Mouse (Mus musculus) intestine, embryonic 16.5 days (tissue): Measurements from ENCODE around the gene Olfr429. TPM values are rescaled to one million over a fixed set of nuclear protein-coding genes. Genes with fewer than 3 reads are reported as not detected.

Source experiments
- ATAC-seq: fragments of 200-750 bp; cut with Nextera tagmentation; 2 replicates; pipeline ENCODE4 v1.8.0; 2017; ENCODE audit warnings: moderate TSS enrichment, moderate library complexity
- H3K27ac ChIP-seq: fragments of 300-500 bp; sonication (generic); 2 replicates; pipeline ENCODE4 v1.5.1; 2014; ENCODE audit warnings: mild to moderate bottlenecking, low read length
- H3K27me3 ChIP-seq: fragments of 300-500 bp; sonication (generic); replicated peaks from 2 replicates; pipeline ENCODE4 v1.6.1; 2014; ENCODE audit warnings: low read length, control low read depth, mixed read lengths; ENCODE audit not compliant: control insufficient read depth, insufficient read depth
- H3K36me3 ChIP-seq: fragments of 300-500 bp; sonication (generic); 2 replicates; pipeline ENCODE4 v1.6.1; 2014; ENCODE audit warnings: low read length, control low read depth; ENCODE audit not compliant: control insufficient read depth, insufficient read depth
- H3K4me1 ChIP-seq: fragments of 300-500 bp; sonication (generic); 2 replicates; pipeline ENCODE4 v1.6.1; 2014; ENCODE audit warnings: low read length, control low read depth, mixed read lengths; ENCODE audit not compliant: control insufficient read depth, insufficient read depth
- H3K4me2 ChIP-seq: fragments of 300-500 bp; sonication (generic); 2 replicates; pipeline ENCODE4 v1.6.1; 2014; ENCODE audit warnings: low read depth, low read length, control low read depth
- H3K4me3 ChIP-seq: fragments of 300-500 bp; sonication (generic); 2 replicates; pipeline ENCODE4 v1.5.1; 2014; ENCODE audit warnings: mild to moderate bottlenecking, low read length
- H3K9ac ChIP-seq: fragments of 300-500 bp; sonication (generic); 2 replicates; pipeline ENCODE4 v1.6.1; 2014; ENCODE audit warnings: low read depth, low read length
- H3K9me3 ChIP-seq: fragments of 300-500 bp; sonication (generic); 2 replicates; pipeline ENCODE4 v1.6.1; 2016; ENCODE audit warnings: low read length, control low read depth; ENCODE audit not compliant: control insufficient read depth
- WGBS: fragments of 180-500 bp; shearing (Covaris S2); extraction: QIAGEN DNeasy Blood & Tissue Kit; methylation state at CpG from one replicate; pipeline ENCODE4 v1.1.7; 2014; 5-methylcytosine and 5-hydroxymethylcytosine counted together
- polyA plus RNA-seq: library from polyadenylated mRNA; unstranded; fragments of >200 nt; fragmentation: Nextera tagmentation; extraction: Ambion mirVana; gene quantifications from 2 replicates; pipeline ENCODE4 v1.2.1, GENCODE M21; 2015

The Olfr429 gene
- polyA plus RNA-seq, 1 experiment from 2014 or later: not detected

- no peak overlapping the region for H3K4me3 ChIP-seq
- H3K36me3 ChIP-seq: no peaks in the 10 kb centered on the region
- H3K9ac ChIP-seq: no peak overlapping the region
- no peaks in the 10 kb centered on the region for H3K27me3 ChIP-seq
- no peaks in the 10 kb centered on the region for H3K9me3 ChIP-seq
- ATAC-seq: no peak
- no peak overlapping the region for H3K27ac ChIP-seq
- WGBS: 87% methylated on average over 4 of the region's 4 CpGs
- no peaks in the 10 kb centered on the region for H3K4me1 ChIP-seq
- H3K4me2 ChIP-seq: no peak overlapping the region
Measured at GRCm38 (mm10) chr1:174050532-174050931, 33.6 kb upstream of the Olfr429 start.

DNA sequence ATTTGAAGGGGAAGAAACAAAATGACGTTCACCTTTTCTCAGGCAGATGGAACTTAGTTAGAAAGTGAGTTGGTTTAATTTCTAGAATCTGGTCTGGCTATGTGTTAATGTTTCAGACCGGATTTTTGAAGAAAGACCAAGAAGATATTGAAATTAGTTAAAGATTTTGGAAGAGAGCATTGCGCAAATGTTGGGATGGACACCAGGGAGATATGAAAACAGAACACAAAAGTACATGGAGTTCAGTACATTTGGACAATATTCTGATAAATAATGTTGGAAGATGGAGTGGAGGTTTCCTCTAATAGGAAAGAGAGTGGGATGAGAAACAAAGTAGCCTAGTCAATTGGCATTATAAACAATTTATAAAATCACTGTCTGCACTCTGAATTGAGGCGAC lies 32.6 kb upstream of the Olfr429 start:
- H3K4me3 ChIP-seq: no peak overlapping the region
- H3K9ac ChIP-seq: no peak overlapping the region
- no peaks in the 10 kb centered on the region for H3K9me3 ChIP-seq
- H3K27ac ChIP-seq: no peak overlapping the region
- H3K36me3 ChIP-seq: no peaks in the 10 kb centered on the region
- H3K27me3 ChIP-seq: no peaks in the 10 kb centered on the region
- no peaks in the 10 kb centered on the region for H3K4me1 ChIP-seq
- WGBS: 82% methylated on average over 4 of the region's 4 CpGs
- no peak for ATAC-seq
- no peak overlapping the region for H3K4me2 ChIP-seq

- Histone ChIP-seq H3K4me1 (no peaks in the 10 kb centered on the region), H3K9me3 (no peaks in the 10 kb centered on the region), H3K4me2 (no peak overlapping the region), H3K27me3 (no peaks in the 10 kb centered on the region), H3K4me3 (no peak overlapping the region), H3K9ac (no peak overlapping the region), H3K27ac (no peak overlapping the region), H3K36me3 (no peaks in the 10 kb centered on the region)
- 85% methylated on average over 5 of the region's 5 CpGs for WGBS
- no peak for ATAC-seq
Measured at GRCm38 (mm10) chr1:174051931-174052536, 32.1 kb upstream of the Olfr429 start.

DNA sequence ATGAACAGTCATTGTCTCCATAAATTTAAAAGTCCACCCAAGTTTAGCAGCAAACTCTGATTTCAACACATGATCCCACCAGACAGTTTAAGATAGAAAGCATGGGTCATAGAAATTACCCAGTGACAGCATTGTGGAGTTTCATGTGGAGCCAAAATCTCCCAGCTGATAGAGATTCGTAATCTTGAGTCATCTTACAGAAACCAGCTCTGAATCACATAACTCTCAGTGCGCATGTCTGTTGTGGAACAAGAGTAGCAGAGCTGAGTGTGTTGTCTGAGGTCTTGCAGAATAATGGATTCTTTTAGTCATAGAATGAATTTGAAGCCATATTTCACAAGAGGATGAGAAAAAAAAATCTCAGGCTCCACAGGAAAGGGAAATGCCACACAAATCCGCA lies 31.1 kb upstream of the Olfr429 start:
- Histone ChIP-seq H3K4me2 (no peak overlapping the region), H3K36me3 (no peaks in the 10 kb centered on the region), H3K9ac (no peak overlapping the region), H3K4me1 (no peaks in the 10 kb centered on the region), H3K27me3 (no peaks in the 10 kb centered on the region), H3K9me3 (no peaks in the 10 kb centered on the region), H3K27ac (no peak overlapping the region), H3K4me3 (no peak overlapping the region)
- WGBS: 69% methylated on average over 3 of the region's 3 CpGs
- no peak for ATAC-seq

DNA sequence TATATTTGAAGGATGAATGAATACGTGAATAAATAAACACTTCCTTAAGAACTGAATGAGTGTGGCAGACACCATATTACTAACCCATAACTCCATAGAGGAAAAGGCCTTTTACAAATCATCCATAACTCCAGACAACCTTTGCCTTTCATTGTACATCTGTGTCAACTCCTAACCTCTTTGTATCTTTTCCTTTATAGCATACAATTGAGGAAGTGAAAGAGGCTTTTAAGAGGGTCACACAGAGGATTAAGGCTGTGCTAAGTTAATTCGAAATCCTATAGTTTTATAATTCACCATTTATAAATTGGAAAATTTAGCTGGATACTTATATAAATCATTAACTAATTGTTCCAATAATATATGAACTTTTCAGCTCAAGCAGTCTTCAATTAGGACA lies 28.9 kb upstream of the Olfr429 start:
- Histone ChIP-seq H3K4me1 (no peaks in the 10 kb centered on the region), H3K4me2 (no peak overlapping the region), H3K36me3 (no peaks in the 10 kb centered on the region), H3K9ac (no peak overlapping the region), H3K27ac (no peak overlapping the region), H3K9me3 (no peaks in the 10 kb centered on the region), H3K27me3 (no peaks in the 10 kb centered on the region), H3K4me3 (no peak overlapping the region)
- 84% methylated on average over 2 of the region's 2 CpGs for WGBS
- no peak for ATAC-seq

GRCm38 (mm10) chr1:174066305-174066704 lies 17.8 kb upstream of the Olfr429 start, which contains the start of gene Olfr430:
Gene Olfr430, plus strand, starts transcription at chr1:174066605.
- no peak within 1 kb of the TSS for H3K4me3 ChIP-seq
- whole genome bisulfite sequencing: 89% methylated on average over 3 of the region's 3 CpGs
- no peak for ATAC-seq
- no peaks in the 10 kb centered on the region for H3K27me3 ChIP-seq
- H3K9ac ChIP-seq: no peak within 1 kb of the TSS
- H3K36me3 ChIP-seq: no peaks in the 10 kb centered on the region
- H3K27ac ChIP-seq: no peak within 1 kb of the TSS
- no peaks in the 10 kb centered on the region for H3K9me3 ChIP-seq
- H3K4me2 ChIP-seq: no peak within 1 kb of the TSS
- H3K4me1 ChIP-seq: no peaks in the 10 kb centered on the region

DNA sequence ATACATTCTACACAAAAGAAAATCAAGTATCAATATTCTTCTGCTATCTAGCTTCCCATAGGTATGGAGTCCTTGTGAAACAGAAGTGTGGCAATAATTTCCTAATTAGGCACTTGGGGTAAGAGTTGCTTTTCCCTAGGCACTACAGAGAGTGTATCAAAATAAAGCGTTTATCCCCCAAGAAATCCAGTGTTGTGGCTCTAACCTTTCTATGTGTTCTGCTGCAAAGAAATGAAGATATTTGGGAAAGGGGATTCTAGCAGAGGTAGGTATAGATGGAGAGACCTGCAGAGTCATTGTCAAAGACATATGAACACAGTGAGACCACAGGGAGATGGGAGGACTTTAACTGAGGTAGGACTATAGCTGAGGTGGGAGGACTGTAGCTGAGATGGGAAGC lies 12.5 kb downstream of the Olfr429 start, which contains the start of gene Olfr427:
Olfr427 (plus strand) TSS at position 301 of the 400 bp plus-strand sequence.
- Histone ChIP-seq H3K27ac (no peak within 1 kb of the TSS), H3K4me1 (no peaks in the 10 kb centered on the region), H3K4me2 (no peak within 1 kb of the TSS), H3K4me3 (no peak within 1 kb of the TSS), H3K9me3 (no peaks in the 10 kb centered on the region), H3K36me3 (no peaks in the 10 kb centered on the region), H3K9ac (no peak within 1 kb of the TSS), H3K27me3 (no peaks in the 10 kb centered on the region)
- WGBS: 86% methylated on average over 1 of the region's 1 CpGs
- ATAC-seq: no peak

- 61% methylated on average over 2 of the region's 2 CpGs for WGBS
- H3K4me2 ChIP-seq: no peak overlapping the region
- ATAC-seq: no peak
- H3K27ac ChIP-seq: no peak overlapping the region
- no peaks in the 10 kb centered on the region for H3K36me3 ChIP-seq
- no peaks in the 10 kb centered on the region for H3K27me3 ChIP-seq
- no peaks in the 10 kb centered on the region for H3K9me3 ChIP-seq
- no peak overlapping the region for H3K4me3 ChIP-seq
- no peak overlapping the region for H3K9ac ChIP-seq
- no peaks in the 10 kb centered on the region for H3K4me1 ChIP-seq
Measured at GRCm38 (mm10) chr1:174103735-174104134, 19.6 kb downstream of the Olfr429 start.

GRCm38 (mm10) chr1:174121062-174121461 lies 36.9 kb downstream of the Olfr429 start, which contains the start of gene Olfr231:
Gene Olfr231, minus strand, starts transcription at chr1:174121162.
- H3K9ac ChIP-seq: no peak within 1 kb of the TSS
- no peaks in the 10 kb centered on the region for H3K4me1 ChIP-seq
- H3K9me3 ChIP-seq: no peaks in the 10 kb centered on the region
- no peak within 1 kb of the TSS for H3K27ac ChIP-seq
- H3K27me3 ChIP-seq: no peaks in the 10 kb centered on the region
- ATAC-seq: no peak
- 55% methylated on average over 2 of the region's 2 CpGs for WGBS
- no peak within 1 kb of the TSS for H3K4me3 ChIP-seq
- H3K36me3 ChIP-seq: no peaks in the 10 kb centered on the region
- H3K4me2 ChIP-seq: no peak within 1 kb of the TSS

DNA sequence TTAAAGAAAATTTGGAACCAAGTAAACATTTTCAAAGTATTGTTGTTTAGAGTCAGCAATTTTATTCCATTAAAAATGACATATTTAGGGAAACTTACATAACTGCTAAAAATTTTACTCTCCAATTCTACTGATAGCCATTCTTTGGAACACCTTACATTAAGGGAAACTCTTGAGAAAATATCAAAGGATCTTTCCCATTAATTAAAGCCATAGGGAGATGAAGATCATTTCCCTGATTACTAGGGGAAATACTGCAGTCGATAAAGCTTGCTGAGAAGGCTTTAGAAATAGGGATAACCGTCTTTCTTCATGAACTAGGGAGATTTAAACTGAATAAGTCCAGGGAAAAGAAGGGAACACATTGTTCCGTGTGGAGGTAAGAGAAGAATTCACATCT lies 47.1 kb downstream of the Olfr429 start, which contains the start of gene Olfr424:
Olfr424 (plus strand) TSS at position 301 of the 400 bp plus-strand sequence.
- H3K9me3 ChIP-seq: no peaks in the 10 kb centered on the region
- no peaks in the 10 kb centered on the region for H3K36me3 ChIP-seq
- H3K27ac ChIP-seq: no peak within 1 kb of the TSS
- no peak within 1 kb of the TSS for H3K4me3 ChIP-seq
- H3K27me3 ChIP-seq: no peaks in the 10 kb centered on the region
- WGBS: 77% methylated on average over 3 of the region's 3 CpGs
- H3K9ac ChIP-seq: no peak within 1 kb of the TSS
- H3K4me2 ChIP-seq: no peak within 1 kb of the TSS
- no peak for ATAC-seq
- H3K4me1 ChIP-seq: no peaks in the 10 kb centered on the region
